Mouse (Mus musculus) urinary bladder, postnatal 14 days (tissue): ENCODE results near the gene Col5a1.
A peak's percentile ranks its signal among the peaks of the same experiment; 100 is the strongest.

Source experiments
- DNase-seq: peaks from one replicate; pipeline ENCODE4 v3.0.0; 2021; ENCODE audit warnings: low spot score

Gene Col5a1

DNA sequence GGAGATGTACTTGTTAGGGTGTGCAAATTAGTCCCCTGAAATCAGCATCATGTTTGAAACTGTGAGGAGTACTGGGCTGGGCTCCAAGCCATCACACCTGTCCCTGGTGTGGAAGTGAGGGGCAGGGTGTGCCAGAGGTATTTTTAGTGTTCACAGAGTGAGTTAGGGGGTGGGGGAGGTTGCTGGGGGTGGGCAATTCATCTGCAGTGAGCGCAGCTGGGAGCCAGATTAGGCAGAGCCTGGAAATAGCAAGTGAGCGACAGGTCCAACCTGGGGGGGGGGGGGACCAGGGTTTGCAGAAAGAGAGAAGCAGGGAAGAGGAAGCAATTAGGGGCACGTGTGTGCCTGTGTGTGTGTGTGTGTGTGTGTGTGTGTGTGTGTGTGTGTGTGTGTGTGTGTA lies 89.6 kb downstream of the Col5a1 start:
- DNase-seq, result no peak

DNA sequence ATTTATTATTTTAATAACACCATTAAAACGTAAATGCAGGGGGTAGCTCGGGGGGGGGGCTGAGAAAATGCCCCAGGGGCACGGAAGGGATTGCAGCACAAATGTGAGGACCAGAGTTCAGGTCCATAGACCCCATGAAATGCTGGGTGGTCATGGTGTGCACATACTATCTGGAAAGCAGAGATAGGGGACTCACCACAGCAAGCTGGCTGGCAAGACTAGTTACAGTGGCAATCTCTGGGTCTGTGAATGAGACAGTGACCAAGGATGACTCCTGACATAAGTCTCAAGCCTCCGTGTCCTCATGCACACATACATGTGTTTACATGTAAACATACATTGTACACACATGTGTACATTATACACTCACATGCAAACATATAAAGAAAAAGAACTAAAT lies 90.3 kb downstream of the Col5a1 start:
- DNase-seq, result no peak

DNA sequence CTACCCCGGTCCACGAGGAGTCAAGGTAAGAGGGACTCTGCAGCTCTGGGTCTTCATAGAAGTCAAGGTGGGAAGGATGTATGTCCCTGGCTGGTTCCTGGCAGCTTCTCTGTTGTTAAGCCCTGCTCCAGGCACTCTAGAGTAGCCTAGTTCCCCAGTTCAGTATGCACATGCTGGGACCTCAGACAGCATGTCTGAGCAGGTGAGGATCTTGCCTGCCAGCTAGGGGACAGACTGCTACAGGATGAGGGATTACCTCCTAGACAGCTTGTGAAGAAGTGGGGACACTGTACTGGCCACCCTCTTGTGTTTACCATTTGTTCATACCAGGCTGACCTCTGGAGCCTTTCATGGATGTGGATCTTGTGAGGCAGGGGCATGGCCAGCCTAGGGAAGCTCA lies 94.8 kb downstream of the Col5a1 start:
- DNase-seq, result no peak

DNA sequence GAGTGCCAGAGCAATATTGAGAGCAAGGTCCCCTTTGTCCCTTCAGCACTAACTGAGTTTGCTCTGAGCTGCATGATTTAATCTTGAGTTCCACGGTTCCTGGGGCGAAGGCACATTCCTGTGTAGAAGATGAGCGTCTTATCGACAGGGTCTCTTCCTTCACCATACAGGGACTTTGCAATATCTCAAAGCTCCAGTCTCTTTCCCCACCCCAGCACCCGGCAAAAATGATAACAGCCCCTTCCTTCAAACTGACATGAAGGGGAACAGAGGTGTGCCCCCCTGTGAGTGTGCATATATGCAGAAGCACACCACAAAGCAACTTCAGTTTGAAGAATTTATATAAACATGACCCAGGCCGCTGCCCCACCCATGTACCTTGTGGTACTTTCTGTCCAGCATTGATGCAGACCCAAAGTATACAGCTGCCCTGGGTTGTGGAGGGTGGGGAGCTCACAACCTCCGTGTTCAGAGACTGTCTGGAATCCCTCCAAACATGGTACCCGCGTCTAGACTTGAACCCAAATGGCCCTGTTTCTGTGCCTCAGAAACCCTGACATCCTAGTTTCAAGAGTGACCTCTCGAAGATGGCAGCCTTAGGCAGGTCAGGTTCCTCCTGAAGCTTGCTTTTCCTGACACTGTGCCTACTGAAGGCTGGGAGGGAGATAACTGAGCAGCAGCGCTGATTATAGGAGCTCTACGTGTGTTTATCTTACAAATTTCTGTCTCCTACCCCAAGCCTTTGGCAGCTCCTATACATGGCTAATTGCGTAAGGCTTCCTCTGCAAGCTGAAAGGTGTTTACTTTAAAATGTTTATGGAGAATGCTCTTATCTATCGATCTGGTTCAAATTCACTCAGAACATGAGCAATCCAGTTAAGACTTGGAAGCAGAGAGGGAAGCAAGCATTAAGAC lies 95.7 kb downstream of the Col5a1 start:
- no peak for DNase-seq

DNA sequence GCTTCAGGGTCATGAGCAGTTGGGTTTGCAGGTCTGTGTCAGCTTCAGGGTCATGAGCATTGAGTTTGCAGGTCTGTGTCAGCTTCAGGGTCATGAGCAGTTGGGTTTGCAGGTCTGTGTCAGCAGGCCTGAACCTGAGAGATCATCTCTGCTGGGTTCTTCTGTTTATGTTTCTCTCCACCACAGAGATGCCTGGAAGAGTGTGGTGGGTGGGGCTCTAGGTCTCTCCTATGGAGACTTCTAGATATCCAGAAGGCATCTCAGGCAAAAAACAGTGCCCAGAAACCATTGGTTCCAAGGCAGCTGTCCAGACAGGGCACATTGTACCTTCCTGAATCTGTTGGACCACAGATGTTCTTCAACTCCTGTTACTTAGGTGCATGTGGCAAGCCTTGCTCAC lies 96.9 kb downstream of the Col5a1 start:
- no peak for DNase-seq

GRCm38 (mm10) chr2:27983884-27984283 lies 97.7 kb downstream of the Col5a1 start:
- DNase-seq, result peak; percentile 37

DNA sequence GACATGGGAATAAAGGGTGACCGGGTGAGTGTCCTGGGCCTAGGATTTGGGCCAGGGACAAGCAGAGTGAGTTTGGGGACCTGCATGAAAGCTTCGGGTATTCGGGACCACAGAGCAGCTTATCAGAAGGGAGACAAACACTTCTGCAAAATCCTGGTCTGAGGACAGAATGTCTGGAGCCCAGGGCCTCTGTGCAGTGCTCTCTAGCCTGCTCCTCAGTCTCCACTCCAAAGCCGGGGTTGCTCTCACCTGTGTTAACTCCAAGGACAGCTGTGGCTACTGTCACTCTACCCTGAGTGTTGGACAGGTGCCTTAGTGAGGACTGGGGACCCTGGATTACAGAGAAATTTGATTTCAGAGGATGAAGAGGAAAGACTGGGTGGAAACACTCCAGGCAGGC lies 100.5 kb downstream of the Col5a1 start:
- DNase-seq, result no peak

- DNase-seq, result no peak
Observed at GRCm38 (mm10) chr2:27990430-27991211, 104.4 kb downstream of the Col5a1 start.

DNA sequence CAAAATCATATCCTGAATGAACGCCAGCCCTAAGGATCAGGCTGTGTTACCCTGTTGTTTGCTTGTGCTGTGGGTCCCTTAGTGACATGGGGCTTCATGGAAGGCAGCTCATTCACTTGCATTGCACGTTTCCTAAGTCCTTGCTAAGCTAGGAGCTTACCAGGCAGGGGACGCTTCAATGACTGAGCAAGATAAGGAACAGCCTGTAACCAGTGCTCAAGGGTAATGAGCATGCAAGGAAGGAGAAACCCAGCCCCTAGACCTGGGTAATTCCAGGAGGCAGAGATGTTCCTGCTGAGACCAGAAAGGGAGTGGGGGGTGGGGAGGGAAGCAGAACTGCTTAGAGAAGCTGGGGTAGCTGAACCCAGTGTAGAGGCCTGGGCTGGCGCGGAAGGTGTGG lies 107.2 kb downstream of the Col5a1 start:
- no peak for DNase-seq

GRCm38 (mm10) chr2:27999996-28000583 lies 113.9 kb downstream of the Col5a1 start:
- DNase-seq, result no peak

DNA sequence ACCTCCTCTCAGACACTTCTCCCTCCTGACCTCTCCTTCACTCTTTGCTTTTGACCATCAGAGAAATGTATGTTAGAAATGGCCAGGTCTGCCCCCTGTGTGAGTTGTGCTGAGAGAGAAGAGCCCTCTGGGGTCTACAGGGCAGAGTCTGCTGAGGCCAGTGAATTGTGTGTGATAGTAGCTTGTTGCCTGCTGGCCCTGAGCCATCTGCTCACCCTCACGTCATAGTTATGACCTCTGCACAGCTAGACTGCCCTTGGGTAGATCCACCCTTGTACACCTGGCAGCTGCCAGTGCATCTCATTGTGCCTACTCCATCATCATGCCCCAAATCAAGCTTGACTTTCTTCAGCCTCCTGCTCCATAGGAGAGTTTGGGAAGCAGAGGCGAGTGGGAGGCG lies 114.4 kb downstream of the Col5a1 start:
- DNase-seq, result no peak

DNA sequence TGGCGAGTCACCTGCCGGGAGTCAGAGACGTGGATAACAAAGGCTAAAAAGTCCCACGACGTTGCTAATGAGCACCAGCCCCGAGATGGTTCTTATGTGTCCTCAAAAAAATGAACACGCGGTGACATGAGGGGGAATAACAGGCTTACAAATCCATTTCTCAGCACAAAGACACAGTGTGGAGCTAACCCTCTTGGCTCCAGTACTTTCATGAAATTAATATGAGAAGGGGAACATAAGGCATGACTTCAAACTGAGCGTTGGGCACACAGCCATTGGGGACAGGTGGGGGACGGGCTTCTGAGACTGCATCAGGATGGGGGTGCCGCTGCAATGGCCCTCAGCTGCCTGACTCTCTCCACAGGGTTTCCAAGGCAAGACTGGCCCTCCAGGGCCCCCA lies 115.0 kb downstream of the Col5a1 start:
- no peak for DNase-seq

GRCm38 (mm10) chr2:28005187-28005586 lies 119.0 kb downstream of the Col5a1 start:
- no peak for DNase-seq

GRCm38 (mm10) chr2:28008261-28008660 lies 122.0 kb downstream of the Col5a1 start:
- no peak for DNase-seq

GRCm38 (mm10) chr2:28012367-28012766 lies 126.1 kb downstream of the Col5a1 start:
- DNase-seq, result no peak

DNA sequence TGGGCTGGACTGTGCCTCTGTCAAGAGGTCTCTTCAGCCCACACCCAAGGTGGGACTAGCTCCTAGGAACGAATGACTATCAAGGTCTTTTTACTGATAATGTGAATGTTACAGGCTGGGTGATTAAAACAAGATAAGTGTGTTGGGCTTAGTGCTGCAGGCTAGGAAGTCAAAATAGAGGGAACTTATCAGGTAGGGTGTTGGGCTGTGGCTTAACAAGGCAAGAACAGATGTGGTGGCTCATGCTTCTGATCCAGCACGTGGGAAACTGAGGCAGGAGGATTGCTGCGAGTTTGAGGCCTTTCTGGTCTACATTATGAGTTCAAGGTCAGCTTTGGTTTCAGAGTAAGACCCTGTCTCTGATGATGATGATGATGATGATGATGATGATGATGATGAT lies 128.6 kb downstream of the Col5a1 start:
- DNase-seq, result no peak

DNA sequence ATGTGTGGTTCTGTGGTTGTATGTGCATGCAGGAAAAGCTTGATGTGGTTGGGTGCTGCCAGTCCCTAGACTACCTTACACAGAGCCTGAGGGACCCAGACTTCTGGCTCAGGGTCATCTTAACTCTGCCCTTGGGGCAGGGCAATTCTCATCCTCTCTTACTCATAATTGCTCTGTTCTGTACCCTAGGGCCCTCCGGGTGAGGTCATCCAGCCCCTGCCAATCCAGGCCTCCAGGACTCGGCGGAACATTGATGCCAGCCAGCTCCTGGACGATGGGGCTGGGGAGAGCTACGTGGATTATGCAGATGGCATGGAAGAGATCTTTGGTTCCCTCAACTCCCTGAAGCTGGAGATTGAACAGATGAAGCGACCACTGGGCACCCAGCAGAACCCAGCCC lies 138.2 kb downstream of the Col5a1 start:
- DNase-seq, result no peak

DNA sequence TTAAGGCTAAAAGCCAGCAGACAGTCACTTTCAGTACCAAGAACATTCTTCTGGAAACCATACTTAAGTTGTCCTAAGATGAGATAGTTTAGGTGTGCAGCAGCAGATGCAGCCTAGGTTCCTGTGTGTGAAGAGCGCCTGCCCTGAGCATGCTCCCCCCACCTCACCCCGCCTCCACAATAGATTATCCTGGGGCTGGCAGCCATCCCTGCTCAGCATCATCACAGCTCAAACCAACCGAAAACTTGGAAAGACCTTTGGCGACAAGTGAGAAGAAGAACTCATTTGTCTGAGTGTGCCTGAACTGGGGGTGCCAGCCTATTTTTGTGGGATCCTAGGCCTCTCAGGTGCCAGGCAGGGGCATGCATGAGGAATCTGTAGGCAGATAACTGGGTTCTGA lies 139.6 kb downstream of the Col5a1 start:
- DNase-seq, result no peak

DNA sequence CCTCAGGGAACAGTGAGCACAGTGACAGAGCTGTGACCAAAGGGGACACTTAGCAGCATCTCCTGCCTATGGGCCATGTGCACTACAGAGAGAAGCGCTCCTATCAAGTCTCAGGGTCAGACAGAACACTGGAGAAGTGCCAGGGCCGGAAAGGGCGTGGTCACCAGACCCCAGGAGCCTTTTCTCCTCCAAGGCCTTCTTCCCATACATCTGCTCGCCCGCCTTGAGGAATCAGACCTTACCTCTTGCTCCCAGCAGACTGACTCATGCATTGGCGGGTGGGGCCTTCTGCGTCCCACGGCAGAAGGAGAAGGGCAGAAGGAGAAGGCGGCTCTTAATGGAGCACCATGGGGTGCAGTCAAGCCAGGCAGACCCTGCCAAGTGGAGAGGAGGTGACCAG lies 145.6 kb downstream of the Col5a1 start:
- no peak for DNase-seq

GRCm38 (mm10) chr2:28032469-28032868 lies 146.2 kb downstream of the Col5a1 start:
- no peak for DNase-seq

DNA sequence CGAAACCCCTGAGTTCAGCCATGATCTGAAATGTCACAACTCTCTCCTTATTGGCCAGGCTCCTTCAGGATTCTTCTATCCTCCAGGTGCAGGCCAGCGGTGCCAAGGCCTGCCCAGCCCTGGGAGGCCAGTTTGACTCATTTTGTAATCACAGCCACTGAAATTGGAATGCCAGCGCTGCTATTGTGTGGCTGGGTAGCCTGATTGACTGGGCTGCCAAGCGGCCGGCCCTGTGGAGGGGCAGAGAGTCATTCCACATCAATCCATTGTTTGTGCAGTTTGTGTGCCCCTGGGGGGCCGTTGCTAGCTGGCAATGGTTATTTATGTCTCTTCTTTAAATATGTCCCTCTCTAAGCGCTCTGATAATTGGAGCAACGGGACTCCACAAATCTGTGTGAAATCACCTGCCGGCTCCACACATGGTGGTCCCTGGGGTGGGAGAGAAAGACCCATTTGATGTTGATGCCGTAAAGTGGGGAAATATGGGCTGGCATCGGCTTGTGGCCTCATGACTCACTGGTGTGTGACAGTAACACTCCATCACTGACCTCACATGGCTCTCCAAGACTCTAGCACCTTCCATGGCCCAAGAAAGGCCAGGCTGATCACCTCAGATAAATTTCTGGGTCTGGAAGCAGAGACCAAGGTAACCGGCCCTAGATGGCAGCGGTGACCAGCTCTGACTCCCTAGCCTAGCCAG lies 147.9 kb downstream of the Col5a1 start:
- no peak for DNase-seq

GRCm38 (mm10) chr2:28036788-28037187 lies 150.6 kb downstream of the Col5a1 start:
- no peak for DNase-seq
